Mouse (Mus musculus) embryonic facial prominence, embryonic 15.5 days (tissue): ENCODE measurements at regions not wholly inside any gene's neighbourhood (a gene's known extent, or its start where the extent isn't known, plus 50 kb on each side); places are given as distances from the start of the nearest gene placed in this dataset.

Experiments
- ATAC-seq: fragments of 200-750 bp; cut with Nextera tagmentation; 2 replicates; pipeline ENCODE4 v1.8.0; 2017; ENCODE audit warnings: low read depth, moderate TSS enrichment; ENCODE audit not compliant: insufficient number of reproducible peaks, low FRiP score, low TSS enrichment
- H3K27ac ChIP-seq: fragments of 300-500 bp; sonication (generic); replicated peaks from 2 replicates; pipeline ENCODE4 v1.5.1; 2015; ENCODE audit warnings: mild to moderate bottlenecking, inconsistent platforms
- H3K27me3 ChIP-seq: fragments of 300-500 bp; sonication (generic); 2 replicates; pipeline ENCODE4 v1.6.1; 2015; ENCODE audit warnings: inconsistent platforms
- H3K36me3 ChIP-seq: fragments of 300-500 bp; sonication (generic); 2 replicates; pipeline ENCODE4 v1.6.1; 2015; ENCODE audit warnings: mild to moderate bottlenecking, inconsistent platforms
- H3K4me1 ChIP-seq: fragments of 300-500 bp; sonication (generic); 2 replicates; pipeline ENCODE4 v1.6.1; 2015; ENCODE audit warnings: inconsistent platforms
- H3K4me2 ChIP-seq: fragments of 300-500 bp; sonication (generic); replicated peaks from 2 replicates; pipeline ENCODE4 v1.6.1; 2015; ENCODE audit warnings: mild to moderate bottlenecking, inconsistent platforms
- H3K4me3 ChIP-seq: fragments of 300-500 bp; sonication (generic); replicated peaks from 2 replicates; pipeline ENCODE4 v1.5.1; 2015; ENCODE audit warnings: mild to moderate bottlenecking, inconsistent platforms
- H3K9ac ChIP-seq: fragments of 300-500 bp; sonication (generic); 2 replicates; pipeline ENCODE4 v1.6.1; 2015; ENCODE audit warnings: inconsistent platforms
- H3K9me3 ChIP-seq: fragments of 300-500 bp; sonication (generic); replicated peaks from 2 replicates; pipeline ENCODE4 v1.6.1; 2016; ENCODE audit warnings: inconsistent platforms
- WGBS: fragments of 180-500 bp; shearing (Covaris S2); methylation state at CpG from one replicate; pipeline ENCODE4 v1.1.7; 2015; 5-methylcytosine and 5-hydroxymethylcytosine counted together

GRCm38 (mm10) chr2:171388936-171389335 lies 654.3 kb downstream of the Cbln4 start:
- no peak overlapping the region for H3K4me2 ChIP-seq
- WGBS, result 58% methylated on average over 1 of the region's 1 CpGs
- H3K27ac ChIP-seq, result no peak overlapping the region
- no peaks in the 10 kb centered on the region for H3K27me3 ChIP-seq
- no peaks in the 10 kb centered on the region for H3K36me3 ChIP-seq
- no peaks in the 10 kb centered on the region for H3K4me1 ChIP-seq
- H3K4me3 ChIP-seq, result no peak overlapping the region
- H3K9me3 ChIP-seq, result no peaks in the 10 kb centered on the region
- no peak for ATAC-seq
- H3K9ac ChIP-seq, result no peak overlapping the region

GRCm38 (mm10) chr2:171373457-171373856 lies 641.9 kb downstream of the Dok5 start:
- ATAC-seq, result no peak; the same call in 1 of the 2 replicates
- Histone ChIP-seq H3K4me2 (no peak overlapping the region), H3K4me1 (no peaks in the 10 kb centered on the region), H3K27ac (no peak overlapping the region), H3K9me3 (no peaks in the 10 kb centered on the region), H3K9ac (no peak overlapping the region), H3K4me3 (no peak overlapping the region), H3K27me3 (no peaks in the 10 kb centered on the region), H3K36me3 (no peaks in the 10 kb centered on the region)
- WGBS, result 69% methylated on average over 1 of the region's 1 CpGs

- H3K4me1 ChIP-seq, result no peaks in the 10 kb centered on the region
- H3K36me3 ChIP-seq, result no peaks in the 10 kb centered on the region
- no peaks in the 10 kb centered on the region for H3K27me3 ChIP-seq
- no peak for ATAC-seq
- H3K9ac ChIP-seq, result no peak overlapping the region
- 77% methylated on average over 7 of the region's 7 CpGs for WGBS
- H3K27ac ChIP-seq, result no peak overlapping the region
- no peaks in the 10 kb centered on the region for H3K9me3 ChIP-seq
- no peak overlapping the region for H3K4me3 ChIP-seq
- no peak overlapping the region for H3K4me2 ChIP-seq
Observed at GRCm38 (mm10) chr2:171373016-171373415, 641.4 kb downstream of the Dok5 start.

GRCm38 (mm10) chr2:171371751-171372150 lies 640.1 kb downstream of the Dok5 start:
- no peaks in the 10 kb centered on the region for H3K9me3 ChIP-seq
- 60% methylated on average over 5 of the region's 5 CpGs for WGBS
- H3K9ac ChIP-seq, result no peak overlapping the region
- H3K4me3 ChIP-seq, result no peak overlapping the region
- H3K36me3 ChIP-seq, result no peaks in the 10 kb centered on the region
- H3K27ac ChIP-seq, result no peak overlapping the region
- no peak for ATAC-seq
- no peaks in the 10 kb centered on the region for H3K27me3 ChIP-seq
- no peaks in the 10 kb centered on the region for H3K4me1 ChIP-seq
- no peak overlapping the region for H3K4me2 ChIP-seq

- Histone ChIP-seq H3K9me3 (no peaks in the 10 kb centered on the region), H3K4me3 (no peak overlapping the region), H3K9ac (no peak overlapping the region), H3K4me2 (no peak overlapping the region), H3K27me3 (no peaks in the 10 kb centered on the region), H3K4me1 (no peaks in the 10 kb centered on the region), H3K27ac (no peak overlapping the region), H3K36me3 (no peaks in the 10 kb centered on the region)
- no peak for ATAC-seq
- 70% methylated on average over 8 of the region's 8 CpGs for WGBS
Observed at GRCm38 (mm10) chr2:171365553-171365952, 633.9 kb downstream of the Dok5 start.

GRCm38 (mm10) chr2:171364621-171365020 lies 633.0 kb downstream of the Dok5 start:
- 85% methylated on average over 3 of the region's 3 CpGs for WGBS
- H3K36me3 ChIP-seq, result no peaks in the 10 kb centered on the region
- ATAC-seq, result no peak

GRCm38 (mm10) chr2:171363381-171363780 lies 631.8 kb downstream of the Dok5 start:
- ATAC-seq, result no peak
- H3K27ac ChIP-seq, result no peak overlapping the region
- H3K9ac ChIP-seq, result no peak overlapping the region
- H3K36me3 ChIP-seq, result no peaks in the 10 kb centered on the region
- H3K4me1 ChIP-seq, result no peaks in the 10 kb centered on the region
- H3K9me3 ChIP-seq, result no peaks in the 10 kb centered on the region
- H3K4me2 ChIP-seq, result no peak overlapping the region
- no peak overlapping the region for H3K4me3 ChIP-seq
- 81% methylated on average over 3 of the region's 3 CpGs for WGBS
- no peaks in the 10 kb centered on the region for H3K27me3 ChIP-seq

More at GRCm38 (mm10) chr2:171364621-171365020, 633.0 kb downstream of the Dok5 start:
- H3K4me3 ChIP-seq, result no peak overlapping the region
- no peak overlapping the region for H3K4me2 ChIP-seq
- no peaks in the 10 kb centered on the region for H3K9me3 ChIP-seq
- H3K27me3 ChIP-seq, result no peaks in the 10 kb centered on the region
- no peaks in the 10 kb centered on the region for H3K4me1 ChIP-seq
- no peak overlapping the region for H3K9ac ChIP-seq
- H3K27ac ChIP-seq, result no peak overlapping the region

- Histone ChIP-seq H3K4me1 (no peaks in the 10 kb centered on the region), H3K9me3 (no peaks in the 10 kb centered on the region), H3K4me2 (no peak overlapping the region), H3K9ac (no peak overlapping the region), H3K4me3 (no peak overlapping the region), H3K27me3 (no peaks in the 10 kb centered on the region), H3K27ac (no peak overlapping the region), H3K36me3 (no peaks in the 10 kb centered on the region)
- WGBS, result 76% methylated on average over 8 of the region's 8 CpGs
- ATAC-seq, result no peak
Observed at GRCm38 (mm10) chr2:171358071-171358760, 626.6 kb downstream of the Dok5 start.

- ATAC-seq, result no peak
- H3K4me3 ChIP-seq, result no peak overlapping the region
- no peak overlapping the region for H3K27ac ChIP-seq
- no peaks in the 10 kb centered on the region for H3K36me3 ChIP-seq
- no peaks in the 10 kb centered on the region for H3K27me3 ChIP-seq
- H3K9me3 ChIP-seq, result no peaks in the 10 kb centered on the region
- H3K4me2 ChIP-seq, result no peak overlapping the region
- H3K9ac ChIP-seq, result no peak overlapping the region
- WGBS, result 84% methylated on average over 2 of the region's 2 CpGs
- no peaks in the 10 kb centered on the region for H3K4me1 ChIP-seq
Observed at GRCm38 (mm10) chr2:171348156-171348555, 616.5 kb downstream of the Dok5 start.

GRCm38 (mm10) chr2:171333816-171334757 lies 602.5 kb downstream of the Dok5 start:
- 80% methylated on average over 14 of the region's 14 CpGs for WGBS
- Histone ChIP-seq H3K9me3 (no peaks in the 10 kb centered on the region), H3K4me2 (no peak overlapping the region), H3K27ac (no peak overlapping the region), H3K27me3 (no peaks in the 10 kb centered on the region), H3K4me3 (no peak overlapping the region), H3K36me3 (no peaks in the 10 kb centered on the region), H3K9ac (no peak overlapping the region), H3K4me1 (no peaks in the 10 kb centered on the region)
- no peak for ATAC-seq

GRCm38 (mm10) chr2:171332826-171333225 lies 601.2 kb downstream of the Dok5 start:
- H3K4me1 ChIP-seq, result no peaks in the 10 kb centered on the region
- H3K27me3 ChIP-seq, result no peaks in the 10 kb centered on the region
- no peak overlapping the region for H3K27ac ChIP-seq
- no peak overlapping the region for H3K9ac ChIP-seq
- H3K9me3 ChIP-seq, result no peaks in the 10 kb centered on the region
- no peak for ATAC-seq
- no peak overlapping the region for H3K4me2 ChIP-seq
- H3K4me3 ChIP-seq, result no peak overlapping the region
- no peaks in the 10 kb centered on the region for H3K36me3 ChIP-seq
- WGBS, result 67% methylated on average over 8 of the region's 8 CpGs
